Comparison of ENCODE assay signal across 20 mouse cellular contexts in the genomic region with DNA sequence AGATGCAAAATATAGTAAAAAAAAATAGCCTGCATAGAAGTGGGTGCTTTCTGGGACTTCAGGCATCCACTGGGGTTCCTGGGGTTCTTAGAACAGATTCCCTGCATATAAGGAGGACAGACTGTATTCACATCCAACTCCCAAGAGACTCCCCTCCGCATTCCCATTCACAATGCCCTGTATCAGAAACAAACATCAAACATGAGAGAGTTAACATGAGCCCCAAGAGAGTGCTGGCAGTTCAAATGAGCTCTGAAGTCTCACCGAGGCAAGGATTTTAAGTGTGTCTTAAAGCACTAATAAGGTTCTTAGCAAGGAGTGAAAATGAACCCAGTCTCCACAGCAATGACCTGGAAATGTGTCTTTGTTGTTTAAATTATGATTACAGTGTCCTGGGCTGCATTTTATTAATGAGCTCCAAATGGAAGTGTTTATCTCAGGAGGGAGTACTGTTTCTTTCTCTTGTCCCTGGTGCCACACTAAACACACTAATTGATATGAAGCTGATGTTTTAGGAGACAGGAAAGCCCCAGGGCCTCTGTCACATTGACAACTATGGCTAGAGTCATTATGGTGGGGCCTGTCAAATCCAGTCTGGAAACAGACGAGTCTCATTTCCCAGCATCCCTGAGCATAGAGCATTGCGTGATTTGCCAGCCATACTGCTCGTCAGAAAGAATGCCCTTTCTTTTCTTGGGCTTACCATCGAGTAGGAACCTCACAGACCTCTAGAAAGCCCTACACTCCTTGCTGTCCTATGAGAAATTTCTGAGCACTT.
A peak's percentile ranks its signal among the peaks of the same experiment; 100 is the strongest.
DNase-seq lines count a peak whose midpoint lies in the region; ATAC-seq and TF ChIP-seq lines count a peak whose summit lies in the region.
"Had no signal": no experiment of that assay in that cellular context is flagged by ENCODE, and none has a peak within 500 bp of the region (broad histone marks: within the 10 kb centered on the region; RNA-seq: fewer than 3 reads in every experiment).

No protein-coding gene starts in this region.

- no peak overlapping the region for H3K9ac ChIP-seq in hindbrain, embryonic 12.5 days
- H3K9ac ChIP-seq in hindbrain, embryonic 11.5 days (ENCODE audit: low read depth, low read length), result no peak overlapping the region
- H3K9ac ChIP-seq in midbrain, postnatal 0 days (replicated peaks; ENCODE audit: low read length, poor library complexity, severe bottlenecking), result no peak overlapping the region
- H3K9ac ChIP-seq in midbrain, embryonic 11.5 days (ENCODE audit: low read length), result no peak overlapping the region
- H3K9ac ChIP-seq: embryonic facial prominence, embryonic 13.5 days; forebrain, embryonic 12.5 days; heart, embryonic 12.5 days; hindbrain, embryonic 15.5 days had no signal

- DNase-seq in hindbrain, embryonic 11.5 days (ENCODE audit: low spot score), result no peak
- peak; percentile 15 for DNase-seq in midbrain, postnatal 0 days (ENCODE audit: low spot score)
- no peak for DNase-seq in midbrain, embryonic 11.5 days (ENCODE audit: low spot score, missing footprints)
- DNase-seq in brain, embryonic 14.5 days (ENCODE audit: low read depth), result peak; percentile 58
- peak; percentile 27 for DNase-seq in retina, postnatal 1 day
- no peak for DNase-seq in layer of hippocampus, postnatal 25 days (ENCODE audit: extremely low spot score in 1 of 2, low spot score in 1 of 2)
- DNase-seq: adrenal gland, postnatal 14 days; cerebellum, adult 18-20 months; cerebellum, adult 9-11 months; cerebellum, postnatal 36 days; gastrocnemius, postnatal 14 days; heart, postnatal 36 days had no signal

- H3K4me1 ChIP-seq in hindbrain, embryonic 12.5 days, result 0 out of 2 replicates have a peak, but pooled peaks cover 5% of the 10 kb centered on the region
- H3K4me1 ChIP-seq in hindbrain, embryonic 11.5 days (replicated peaks; ENCODE audit: control insufficient read depth, insufficient read depth, low read length), result no peaks in the 10 kb centered on the region
- no peaks in the 10 kb centered on the region for H3K4me1 ChIP-seq in midbrain, postnatal 0 days (ENCODE audit: insufficient read depth, low read length)
- no peaks in the 10 kb centered on the region for H3K4me1 ChIP-seq in midbrain, embryonic 11.5 days (ENCODE audit: control insufficient read depth, insufficient read depth, low read length)
- H3K4me1 ChIP-seq: embryonic facial prominence, embryonic 13.5 days; forebrain, embryonic 12.5 days; heart, embryonic 12.5 days had no signal

- H3K36me3 ChIP-seq in hindbrain, embryonic 12.5 days, result no peaks in the 10 kb centered on the region
- no peaks in the 10 kb centered on the region for H3K36me3 ChIP-seq in hindbrain, embryonic 11.5 days (ENCODE audit: control insufficient read depth, insufficient read depth, low read length)
- H3K36me3 ChIP-seq in midbrain, postnatal 0 days (ENCODE audit: insufficient read depth, low read length), result no peaks in the 10 kb centered on the region
- H3K36me3 ChIP-seq in midbrain, embryonic 11.5 days (ENCODE audit: control insufficient read depth, insufficient read depth, low read length), result no peaks in the 10 kb centered on the region
- H3K36me3 ChIP-seq: embryonic facial prominence, embryonic 13.5 days; forebrain, embryonic 12.5 days; heart, embryonic 12.5 days; hindbrain, embryonic 15.5 days had no signal

- TF ChIP-seq CTCF in midbrain, postnatal 0 days (IDR thresholded peaks at IDR 0.05), result no peak
- no peak for TF ChIP-seq CTCF in brain, embryonic 14.5 days (IDR thresholded peaks at IDR 0.05; ENCODE audit: borderline replicate concordance, extremely low read depth, insufficient read depth, insufficient read length)

- ATAC-seq in hindbrain, embryonic 12.5 days (ENCODE audit: low FRiP score), result no peak
- no peak for ATAC-seq in hindbrain, embryonic 11.5 days (ENCODE audit: low FRiP score)
- ATAC-seq in midbrain, postnatal 0 days (ENCODE audit: low FRiP score), result no peak
- ATAC-seq in midbrain, embryonic 11.5 days (ENCODE audit: low FRiP score), result no peak
- ATAC-seq: activated CD4-positive, CD25-positive, alpha-beta regulatory T cell, adult 4 months; forebrain, embryonic 16.5 days; Patski had no signal

- WGBS in hindbrain, embryonic 12.5 days, result 48% methylated on average over 6 of the region's 6 CpGs
- WGBS in hindbrain, embryonic 11.5 days, result 68% methylated on average over 6 of the region's 6 CpGs
- WGBS in midbrain, postnatal 0 days, result 40% methylated on average over 6 of the region's 6 CpGs
- 67% methylated on average over 6 of the region's 6 CpGs for WGBS in midbrain, embryonic 11.5 days

- no peaks in the 10 kb centered on the region for H3K27me3 ChIP-seq in hindbrain, embryonic 12.5 days
- no peaks in the 10 kb centered on the region for H3K27me3 ChIP-seq in hindbrain, embryonic 11.5 days (ENCODE audit: control insufficient read depth, insufficient read depth, low read length)
- no peaks in the 10 kb centered on the region for H3K27me3 ChIP-seq in midbrain, postnatal 0 days (ENCODE audit: insufficient read depth, low read length)
- no peaks in the 10 kb centered on the region for H3K27me3 ChIP-seq in midbrain, embryonic 11.5 days (ENCODE audit: control insufficient read depth, insufficient read depth, low read length)
- H3K27me3 ChIP-seq: embryonic facial prominence, embryonic 13.5 days; forebrain, embryonic 12.5 days; heart, embryonic 12.5 days; hindbrain, embryonic 15.5 days had no signal

- peak overlapping the region; percentile 49 for H3K27ac ChIP-seq in hindbrain, embryonic 12.5 days
- no peak overlapping the region for H3K27ac ChIP-seq in hindbrain, embryonic 11.5 days (ENCODE audit: low read depth, low read length)
- H3K27ac ChIP-seq in midbrain, postnatal 0 days (ENCODE audit: low read depth, low read length), result no peak overlapping the region
- H3K27ac ChIP-seq in midbrain, embryonic 11.5 days (ENCODE audit: low read depth, low read length), result no peak overlapping the region
- H3K27ac ChIP-seq: embryonic facial prominence, embryonic 13.5 days; forebrain, embryonic 12.5 days; hindbrain, embryonic 15.5 days had no signal

- no peak for TF ChIP-seq POLR2A in brain, embryonic 14.5 days (IDR thresholded peaks at IDR 0.05; ENCODE audit: borderline replicate concordance, extremely low read depth, insufficient read depth, insufficient read length, poor library complexity, severe bottlenecking)

- no peak overlapping the region for H3K4me3 ChIP-seq in hindbrain, embryonic 12.5 days
- no peak overlapping the region for H3K4me3 ChIP-seq in hindbrain, embryonic 11.5 days (ENCODE audit: low read depth, low read length)
- H3K4me3 ChIP-seq in midbrain, postnatal 0 days (ENCODE audit: low read depth, low read length), result no peak overlapping the region
- no peak overlapping the region for H3K4me3 ChIP-seq in midbrain, embryonic 11.5 days (ENCODE audit: low read depth, low read length)
- H3K4me3 ChIP-seq: embryonic facial prominence, embryonic 13.5 days; forebrain, embryonic 12.5 days; heart, embryonic 12.5 days; hindbrain, embryonic 15.5 days had no signal

- no peaks in the 10 kb centered on the region for H3K9me3 ChIP-seq in hindbrain, embryonic 12.5 days (replicated peaks)
- no peaks in the 10 kb centered on the region for H3K9me3 ChIP-seq in hindbrain, embryonic 11.5 days (ENCODE audit: control insufficient read depth, low read length)
- H3K9me3 ChIP-seq in midbrain, postnatal 0 days (ENCODE audit: low read length), result no peaks in the 10 kb centered on the region
- no peaks in the 10 kb centered on the region for H3K9me3 ChIP-seq in midbrain, embryonic 11.5 days (ENCODE audit: control insufficient read depth, low read length)
- H3K9me3 ChIP-seq: embryonic facial prominence, embryonic 13.5 days; forebrain, embryonic 12.5 days; hindbrain, embryonic 15.5 days had no signal

- no peak overlapping the region for H3K4me2 ChIP-seq in hindbrain, embryonic 12.5 days (replicated peaks)
- H3K4me2 ChIP-seq in hindbrain, embryonic 11.5 days (replicated peaks; ENCODE audit: low read depth, low read length), result no peak overlapping the region
- no peak overlapping the region for H3K4me2 ChIP-seq in midbrain, postnatal 0 days (ENCODE audit: low read depth, low read length, poor library complexity, severe bottlenecking)
- no peak overlapping the region for H3K4me2 ChIP-seq in midbrain, embryonic 11.5 days
- H3K4me2 ChIP-seq: embryonic facial prominence, embryonic 13.5 days; forebrain, embryonic 12.5 days; heart, embryonic 12.5 days; hindbrain, embryonic 15.5 days had no signal

Comparison
In these comparisons a context has a peak if more than half of its experiments do, and no peak if none do; other contexts are left out.
1. DNase-seq: peak in midbrain, postnatal 0 days (single experiment), brain, embryonic 14.5 days (single experiment) and retina, postnatal 1 day (single experiment); none in hindbrain, embryonic 11.5 days (single experiment), midbrain, embryonic 11.5 days (single experiment) and layer of hippocampus, postnatal 25 days (0 of 2).